Mouse (Mus musculus) urinary bladder, adult 18-20 months (tissue): Measurements from ENCODE around the gene Ano4.

Source experiments
- DNase-seq, 2 experiments: peaks; one replicate each; pipeline ENCODE4 v3.0.0; 2022; ENCODE audit warnings: low spot score in 2 of 2, mixed read lengths in 2 of 2

Gene Ano4

GRCm38 (mm10) chr10:88949649-88950296 is 394.8 kb downstream of the Ano4 start:
- no peak for DNase-seq
